Mouse (Mus musculus) C2C12 (cell line): ENCODE measurements around the gene Gcdh.

Source experiments
- CTCF ChIP-seq: IDR thresholded peaks from one replicate; pipeline ENCODE4 v1.5.1; 2011; ENCODE audit not compliant: control insufficient read depth, insufficient read depth, insufficient read length
- MYOD1 ChIP-seq: IDR thresholded peaks from one replicate; pipeline ENCODE4 v1.6.1; 2011; ENCODE audit warnings: low read depth; ENCODE audit not compliant: control insufficient read depth, insufficient read length
- USF1 ChIP-seq: IDR thresholded peaks from one replicate; pipeline ENCODE4 v1.6.1; 2011; ENCODE audit warnings: low read depth, mild to moderate bottlenecking, control low read depth, moderate library complexity

DNA sequence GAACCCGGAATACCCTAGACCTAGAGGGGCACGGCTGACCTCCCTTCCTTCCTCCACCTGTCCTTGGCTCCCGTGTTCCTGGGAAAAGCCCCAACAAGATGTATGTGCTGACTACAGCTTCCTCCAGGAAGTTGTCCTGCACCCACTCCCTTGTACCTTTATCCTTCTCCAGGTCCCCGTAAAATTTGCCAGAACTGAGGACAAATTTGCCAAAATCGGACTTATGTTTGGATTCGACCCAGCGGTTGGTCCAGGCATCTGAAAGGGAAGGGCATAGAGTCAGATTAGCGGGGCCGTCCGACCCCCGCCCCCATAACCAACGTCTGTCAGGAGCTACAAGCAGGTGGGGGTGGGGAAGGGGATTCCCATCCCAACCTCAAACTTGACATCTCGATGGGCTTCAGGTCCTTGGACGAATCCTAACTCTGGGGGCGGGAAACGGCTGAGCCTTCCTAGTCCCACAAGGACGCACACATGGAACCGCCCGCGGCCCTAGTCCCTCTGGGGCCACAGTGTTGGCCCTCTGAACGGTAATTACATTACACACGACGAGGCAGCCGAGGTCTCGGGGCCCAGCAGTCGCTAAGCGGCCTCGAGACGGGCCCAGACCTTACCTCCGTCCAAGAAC, 47.5 kb downstream of the Gcdh start:
- TF ChIP-seq CTCF (no peak), MYOD1 (no peak), USF1 (no peak)
